Mouse (Mus musculus): ENCODE results near the gene Muc20. TPM values are rescaled to one million over a fixed set of nuclear protein-coding genes. Genes with fewer than 3 reads are reported as not detected.

The Muc20 gene
- polyA plus RNA-seq, 1 experiment from 2014 or later, result not detected

- Histone ChIP-seq H3K4me2 (replicated peaks; ENCODE audit: low read depth, low read length) (no peak overlapping the region), H3K36me3 (ENCODE audit: control insufficient read depth, insufficient read depth, low read length) (no peaks in the 10 kb centered on the region), H3K27ac (ENCODE audit: low read length) (no peak overlapping the region), H3K9ac (replicated peaks; ENCODE audit: low read depth, low read length) (no peak overlapping the region), H3K4me3 (ENCODE audit: low read depth, low read length) (no peak overlapping the region), H3K4me1 (ENCODE audit: control insufficient read depth, insufficient read depth, low read length) (no peaks in the 10 kb centered on the region), H3K27me3 (ENCODE audit: control insufficient read depth, insufficient read depth, low read length) (no peaks in the 10 kb centered on the region), H3K9me3 (ENCODE audit: control insufficient read depth, low read depth, low read length) (no peaks in the 10 kb centered on the region)
- 75% methylated on average over 13 of the region's 13 CpGs for WGBS
- no peak for ATAC-seq (ENCODE audit: insufficient number of reproducible peaks, insufficient read depth, low FRiP score, low read depth)
These were observed 12.4 kb downstream of the Muc20 start for GRCm38 (mm10) chr16:32784840-32785239.

- no peaks in the 10 kb centered on the region for H3K4me1 ChIP-seq (ENCODE audit: control insufficient read depth, insufficient read depth, low read length)
- no peaks in the 10 kb centered on the region for H3K36me3 ChIP-seq (ENCODE audit: control insufficient read depth, insufficient read depth, low read length)
- H3K9me3 ChIP-seq (ENCODE audit: control insufficient read depth, low read depth, low read length), result no peaks in the 10 kb centered on the region
- ATAC-seq (ENCODE audit: insufficient number of reproducible peaks, insufficient read depth, low FRiP score, low read depth), result no peak
- H3K4me2 ChIP-seq (replicated peaks; ENCODE audit: low read depth, low read length), result no peak overlapping the region
- H3K4me3 ChIP-seq (ENCODE audit: low read depth, low read length), result no peak overlapping the region
- H3K27me3 ChIP-seq (ENCODE audit: control insufficient read depth, insufficient read depth, low read length), result no peaks in the 10 kb centered on the region
- H3K9ac ChIP-seq (replicated peaks; ENCODE audit: low read depth, low read length), result no peak overlapping the region
- H3K27ac ChIP-seq (ENCODE audit: low read length), result no peak overlapping the region
- WGBS, result 39% methylated on average over 5 of the region's 5 CpGs
These were observed 13.7 kb downstream of the Muc20 start for GRCm38 (mm10) chr16:32783324-32784062.

- H3K4me2 ChIP-seq (replicated peaks; ENCODE audit: low read depth, low read length), result no peak overlapping the region
- H3K4me3 ChIP-seq (ENCODE audit: low read depth, low read length), result no peak overlapping the region
- 54% methylated on average over 8 of the region's 8 CpGs for WGBS
- ATAC-seq (ENCODE audit: insufficient number of reproducible peaks, insufficient read depth, low FRiP score, low read depth), result no peak
- H3K27me3 ChIP-seq (ENCODE audit: control insufficient read depth, insufficient read depth, low read length), result no peaks in the 10 kb centered on the region
- H3K36me3 ChIP-seq (ENCODE audit: control insufficient read depth, insufficient read depth, low read length), result no peaks in the 10 kb centered on the region
- H3K27ac ChIP-seq (ENCODE audit: low read length), result no peak overlapping the region
- no peaks in the 10 kb centered on the region for H3K4me1 ChIP-seq (ENCODE audit: control insufficient read depth, insufficient read depth, low read length)
- no peaks in the 10 kb centered on the region for H3K9me3 ChIP-seq (ENCODE audit: control insufficient read depth, low read depth, low read length)
- H3K9ac ChIP-seq (replicated peaks; ENCODE audit: low read depth, low read length), result no peak overlapping the region
These were observed 18.3 kb downstream of the Muc20 start for GRCm38 (mm10) chr16:32778956-32779355.

GRCm38 (mm10) chr16:32776676-32777075 lies 20.6 kb downstream of the Muc20 start:
- Histone ChIP-seq H3K9me3 (ENCODE audit: control insufficient read depth, low read depth, low read length) (no peaks in the 10 kb centered on the region), H3K4me1 (ENCODE audit: control insufficient read depth, insufficient read depth, low read length) (no peaks in the 10 kb centered on the region), H3K9ac (replicated peaks; ENCODE audit: low read depth, low read length) (no peak overlapping the region), H3K36me3 (ENCODE audit: control insufficient read depth, insufficient read depth, low read length) (no peaks in the 10 kb centered on the region), H3K27me3 (ENCODE audit: control insufficient read depth, insufficient read depth, low read length) (no peaks in the 10 kb centered on the region), H3K27ac (ENCODE audit: low read length) (no peak overlapping the region), H3K4me3 (ENCODE audit: low read depth, low read length) (no peak overlapping the region), H3K4me2 (replicated peaks; ENCODE audit: low read depth, low read length) (no peak overlapping the region)
- no peak for ATAC-seq (ENCODE audit: insufficient number of reproducible peaks, insufficient read depth, low FRiP score, low read depth)
- WGBS, result 79% methylated on average over 10 of the region's 10 CpGs

- H3K27ac ChIP-seq (ENCODE audit: low read length), result no peak overlapping the region
- WGBS, result 94% methylated on average over 7 of the region's 7 CpGs
- H3K4me2 ChIP-seq (replicated peaks; ENCODE audit: low read depth, low read length), result no peak overlapping the region
- no peaks in the 10 kb centered on the region for H3K36me3 ChIP-seq (ENCODE audit: control insufficient read depth, insufficient read depth, low read length)
- H3K9ac ChIP-seq (replicated peaks; ENCODE audit: low read depth, low read length), result no peak overlapping the region
- no peak overlapping the region for H3K4me3 ChIP-seq (ENCODE audit: low read depth, low read length)
- H3K9me3 ChIP-seq (ENCODE audit: control insufficient read depth, low read depth, low read length), result no peaks in the 10 kb centered on the region
- H3K4me1 ChIP-seq (ENCODE audit: control insufficient read depth, insufficient read depth, low read length), result no peaks in the 10 kb centered on the region
- no peak for ATAC-seq (ENCODE audit: insufficient number of reproducible peaks, insufficient read depth, low FRiP score, low read depth)
- no peaks in the 10 kb centered on the region for H3K27me3 ChIP-seq (ENCODE audit: control insufficient read depth, insufficient read depth, low read length)
These were observed 30.3 kb downstream of the Muc20 start for GRCm38 (mm10) chr16:32766904-32767303.

GRCm38 (mm10) chr16:32764961-32765360 lies 32.3 kb downstream of the Muc20 start:
- Histone ChIP-seq H3K27me3 (ENCODE audit: control insufficient read depth, insufficient read depth, low read length) (no peaks in the 10 kb centered on the region), H3K27ac (ENCODE audit: low read length) (no peak overlapping the region), H3K4me1 (ENCODE audit: control insufficient read depth, insufficient read depth, low read length) (no peaks in the 10 kb centered on the region), H3K4me3 (ENCODE audit: low read depth, low read length) (no peak overlapping the region), H3K9me3 (ENCODE audit: control insufficient read depth, low read depth, low read length) (no peaks in the 10 kb centered on the region), H3K4me2 (replicated peaks; ENCODE audit: low read depth, low read length) (no peak overlapping the region), H3K36me3 (ENCODE audit: control insufficient read depth, insufficient read depth, low read length) (no peaks in the 10 kb centered on the region), H3K9ac (replicated peaks; ENCODE audit: low read depth, low read length) (no peak overlapping the region)
- WGBS, result 70% methylated on average over 6 of the region's 6 CpGs
- ATAC-seq (ENCODE audit: insufficient number of reproducible peaks, insufficient read depth, low FRiP score, low read depth), result no peak

GRCm38 (mm10) chr16:32764550-32764949 lies 32.7 kb downstream of the Muc20 start:
- no peak overlapping the region for H3K4me2 ChIP-seq (replicated peaks; ENCODE audit: low read depth, low read length)
- H3K9ac ChIP-seq (replicated peaks; ENCODE audit: low read depth, low read length), result no peak overlapping the region
- no peaks in the 10 kb centered on the region for H3K4me1 ChIP-seq (ENCODE audit: control insufficient read depth, insufficient read depth, low read length)
- H3K9me3 ChIP-seq (ENCODE audit: control insufficient read depth, low read depth, low read length), result no peaks in the 10 kb centered on the region
- no peaks in the 10 kb centered on the region for H3K36me3 ChIP-seq (ENCODE audit: control insufficient read depth, insufficient read depth, low read length)
- no peak overlapping the region for H3K27ac ChIP-seq (ENCODE audit: low read length)
- 89% methylated on average over 2 of the region's 2 CpGs for WGBS
- no peaks in the 10 kb centered on the region for H3K27me3 ChIP-seq (ENCODE audit: control insufficient read depth, insufficient read depth, low read length)
- H3K4me3 ChIP-seq (ENCODE audit: low read depth, low read length), result no peak overlapping the region
- no peak for ATAC-seq (ENCODE audit: insufficient number of reproducible peaks, insufficient read depth, low FRiP score, low read depth)

- H3K4me2 ChIP-seq (replicated peaks; ENCODE audit: low read depth, low read length), result no peak overlapping the region
- no peak overlapping the region for H3K27ac ChIP-seq (ENCODE audit: low read length)
- no peak overlapping the region for H3K4me3 ChIP-seq (ENCODE audit: low read depth, low read length)
- H3K36me3 ChIP-seq (ENCODE audit: control insufficient read depth, insufficient read depth, low read length), result no peaks in the 10 kb centered on the region
- H3K27me3 ChIP-seq (ENCODE audit: control insufficient read depth, insufficient read depth, low read length), result no peaks in the 10 kb centered on the region
- H3K9ac ChIP-seq (replicated peaks; ENCODE audit: low read depth, low read length), result no peak overlapping the region
- WGBS, result 88% methylated on average over 5 of the region's 5 CpGs
- ATAC-seq (ENCODE audit: insufficient number of reproducible peaks, insufficient read depth, low FRiP score, low read depth), result no peak
- no peaks in the 10 kb centered on the region for H3K4me1 ChIP-seq (ENCODE audit: control insufficient read depth, insufficient read depth, low read length)
- H3K9me3 ChIP-seq (ENCODE audit: control insufficient read depth, low read depth, low read length), result no peaks in the 10 kb centered on the region
These were observed 46.8 kb downstream of the Muc20 start for GRCm38 (mm10) chr16:32750242-32751127.

All from stomach, embryonic 14.5 days (tissue).